Mouse (Mus musculus) A20 (cell line): ENCODE measurements around the gene Uba52.

Experiments
- DNase-seq: peaks from one replicate; pipeline ENCODE4 v3.0.0-alpha.2; 2011; ENCODE audit warnings: low read depth, low spot score

Gene Uba52

GRCm38 (mm10) chr8:70504291-70504716, 6.3 kb downstream of the Uba52 start:
- no peak for DNase-seq

- peak; percentile 72 for DNase-seq
These were observed 7.4 kb downstream of the Uba52 start for GRCm38 (mm10) chr8:70503062-70503750.

GRCm38 (mm10) chr8:70502540-70502939, 8.1 kb downstream of the Uba52 start:
- no peak for DNase-seq

GRCm38 (mm10) chr8:70501820-70502529, 8.6 kb downstream of the Uba52 start:
- no peak for DNase-seq

- DNase-seq, result peak; percentile 76
These were observed 10.0 kb downstream of the Uba52 start for GRCm38 (mm10) chr8:70500386-70501301.

GRCm38 (mm10) chr8:70495771-70496062, 14.9 kb downstream of the Uba52 start:
- DNase-seq, result no peak

GRCm38 (mm10) chr8:70495001-70495770, 15.4 kb downstream of the Uba52 start:
- no peak for DNase-seq

- no peak for DNase-seq
These were observed 16.1 kb downstream of the Uba52 start for GRCm38 (mm10) chr8:70494416-70494945.

- no peak for DNase-seq
These were observed 16.7 kb downstream of the Uba52 start for GRCm38 (mm10) chr8:70493692-70494415.

GRCm38 (mm10) chr8:70492664-70493640, 17.6 kb downstream of the Uba52 start, which contains the start of gene Crlf1:
Crlf1 (plus strand) TSS chr8:70493158.
- no peak for DNase-seq

- no peak for DNase-seq
These were observed 19.6 kb downstream of the Uba52 start for GRCm38 (mm10) chr8:70490880-70491495.

- no peak for DNase-seq
These were observed 20.3 kb downstream of the Uba52 start for GRCm38 (mm10) chr8:70490061-70490879.

GRCm38 (mm10) chr8:70489576-70489975, 21.0 kb downstream of the Uba52 start:
- no peak for DNase-seq

- DNase-seq, result no peak
These were observed 21.6 kb downstream of the Uba52 start for GRCm38 (mm10) chr8:70488931-70489470.

GRCm38 (mm10) chr8:70487993-70488796, 22.4 kb downstream of the Uba52 start:
- peak; percentile 50 for DNase-seq

GRCm38 (mm10) chr8:70486941-70487520, 23.6 kb downstream of the Uba52 start, which contains the start of gene Tmem59l:
Tmem59l (minus strand) TSS chr8:70487358.
- DNase-seq, result no peak
